Mouse (Mus musculus): ENCODE measurements around the gene Gm44502. TPM values are rescaled to one million over a fixed set of nuclear protein-coding genes. Genes with fewer than 3 reads are reported as not detected.
A peak's percentile ranks its signal among the peaks of the same experiment; 100 is the strongest.

The Gm44502 gene
- polyA plus RNA-seq, 1 experiment from 2014 or later, result 0.68 TPM

- H3K4me2 ChIP-seq, result no peak overlapping the region
- no peak overlapping the region for H3K9ac ChIP-seq
- no peaks in the 10 kb centered on the region for H3K36me3 ChIP-seq
- no peak overlapping the region for H3K27ac ChIP-seq (ENCODE audit: poor library complexity, severe bottlenecking)
- 0 out of 2 replicates have a peak, but pooled peaks cover 2% of the 10 kb centered on the region for H3K9me3 ChIP-seq (replicated peaks)
- ATAC-seq (ENCODE audit: insufficient number of reproducible peaks, low FRiP score), result no peak
- no peak overlapping the region for H3K4me3 ChIP-seq
- 55% methylated on average over 1 of the region's 1 CpGs for WGBS
- H3K4me1 ChIP-seq (replicated peaks), result no peaks in the 10 kb centered on the region
- H3K27me3 ChIP-seq (replicated peaks), result no peaks in the 10 kb centered on the region
Measured at GRCm38 (mm10) chr15:89399716-89400115, 29.8 kb downstream of the Gm44502 start.

- Histone ChIP-seq H3K9ac (no peak overlapping the region), H3K27ac (ENCODE audit: poor library complexity, severe bottlenecking) (no peak overlapping the region), H3K27me3 (replicated peaks) (no peaks in the 10 kb centered on the region), H3K4me3 (no peak overlapping the region), H3K4me1 (replicated peaks) (no peaks in the 10 kb centered on the region), H3K36me3 (no peaks in the 10 kb centered on the region), H3K4me2 (no peak overlapping the region), H3K9me3 (replicated peaks) (no peaks in the 10 kb centered on the region)
- 85% methylated on average over 2 of the region's 2 CpGs for WGBS
- ATAC-seq (ENCODE audit: insufficient number of reproducible peaks, low FRiP score), result no peak
Measured at GRCm38 (mm10) chr15:89398146-89398545, 31.4 kb downstream of the Gm44502 start.

GRCm38 (mm10) chr15:89396883-89397282 is 32.6 kb downstream of the Gm44502 start:
- no peak overlapping the region for H3K4me2 ChIP-seq
- ATAC-seq (ENCODE audit: insufficient number of reproducible peaks, low FRiP score), result no peak
- WGBS, result 83% methylated on average over 4 of the region's 4 CpGs
- no peaks in the 10 kb centered on the region for H3K4me1 ChIP-seq (replicated peaks)
- no peak overlapping the region for H3K4me3 ChIP-seq
- H3K9me3 ChIP-seq (replicated peaks), result no peaks in the 10 kb centered on the region
- no peaks in the 10 kb centered on the region for H3K27me3 ChIP-seq (replicated peaks)
- H3K9ac ChIP-seq, result no peak overlapping the region
- no peaks in the 10 kb centered on the region for H3K36me3 ChIP-seq
- H3K27ac ChIP-seq (ENCODE audit: poor library complexity, severe bottlenecking), result no peak overlapping the region

DNA sequence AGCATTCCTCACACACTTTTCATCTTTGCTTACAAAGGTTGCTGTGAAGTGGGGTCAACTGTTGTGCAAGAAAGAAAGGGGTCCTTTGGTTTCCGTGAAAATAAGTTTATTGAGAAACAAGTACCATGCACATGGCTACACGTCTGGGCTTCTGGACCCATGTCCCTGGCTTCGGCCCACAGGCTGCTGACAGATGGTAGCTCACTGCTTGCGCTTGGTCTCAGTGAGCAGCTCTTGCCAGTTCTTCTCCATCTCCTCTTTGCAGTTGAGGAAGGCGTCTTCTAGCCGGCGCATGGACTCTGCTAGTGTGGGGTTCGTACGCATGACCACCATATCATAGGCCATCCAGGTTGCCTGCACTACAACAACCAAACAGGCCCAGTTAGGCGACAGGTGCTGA is 39.4 kb downstream of the Gm44502 start:
- ATAC-seq (ENCODE audit: insufficient number of reproducible peaks, low FRiP score), result no peak
- Histone ChIP-seq H3K4me3 (no peak overlapping the region), H3K9ac (no peak overlapping the region), H3K9me3 (replicated peaks) (no peaks in the 10 kb centered on the region), H3K36me3 (no peaks in the 10 kb centered on the region), H3K4me2 (no peak overlapping the region), H3K4me1 (replicated peaks) (no peaks in the 10 kb centered on the region), H3K27ac (ENCODE audit: poor library complexity, severe bottlenecking) (no peak overlapping the region), H3K27me3 (replicated peaks) (peaks cover 36% of the 10 kb centered on the region)
- 89% methylated on average over 10 of the region's 10 CpGs for WGBS

- Histone ChIP-seq H3K27ac (ENCODE audit: poor library complexity, severe bottlenecking) (no peak overlapping the region), H3K4me3 (no peak overlapping the region), H3K4me2 (no peak overlapping the region), H3K36me3 (no peaks in the 10 kb centered on the region), H3K4me1 (replicated peaks) (no peaks in the 10 kb centered on the region), H3K9ac (no peak overlapping the region), H3K9me3 (replicated peaks) (no peaks in the 10 kb centered on the region), H3K27me3 (replicated peaks) (peaks cover 52% of the 10 kb centered on the region)
- ATAC-seq (ENCODE audit: insufficient number of reproducible peaks, low FRiP score), result no peak
- 36% methylated on average over 12 of the region's 12 CpGs for WGBS
Measured at GRCm38 (mm10) chr15:89387127-89387526, 42.4 kb downstream of the Gm44502 start.

DNA sequence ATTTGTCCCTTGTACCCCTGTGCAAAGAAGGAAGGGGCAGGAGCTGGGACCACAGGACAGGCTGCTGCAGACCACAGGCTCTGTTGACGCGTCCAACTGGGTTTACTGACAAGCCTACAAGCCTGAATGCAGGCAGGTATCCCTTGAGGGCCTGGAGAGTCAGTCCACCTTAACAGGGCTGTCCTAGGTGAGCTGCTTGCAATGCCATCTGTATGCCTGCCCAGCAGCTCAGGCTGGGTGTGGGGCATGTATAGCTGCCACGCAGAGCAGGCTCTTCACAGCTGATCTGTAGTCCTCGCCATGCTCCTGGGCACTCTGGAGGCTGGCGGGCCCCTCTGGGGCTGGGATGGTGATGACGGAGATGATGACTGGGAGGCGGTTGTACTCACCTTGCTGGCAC is 44.9 kb downstream of the Gm44502 start, which contains the start of gene Klhdc7b:
Klhdc7b (plus strand) TSS at position 301 of the 400 bp plus-strand sequence.
- no peak for ATAC-seq (ENCODE audit: insufficient number of reproducible peaks, low FRiP score)
- Histone ChIP-seq H3K4me1 (replicated peaks) (peaks cover under 1% of the 10 kb centered on the region; the same call in 1 of the 2 replicates), H3K9ac (no peak within 1 kb of the TSS), H3K4me3 (no peak within 1 kb of the TSS), H3K36me3 (no peaks in the 10 kb centered on the region), H3K27me3 (replicated peaks) (peaks cover 59% of the 10 kb centered on the region), H3K4me2 (no peak within 1 kb of the TSS), H3K9me3 (replicated peaks) (no peaks in the 10 kb centered on the region), H3K27ac (ENCODE audit: poor library complexity, severe bottlenecking) (no peak within 1 kb of the TSS)
- WGBS, result 78% methylated on average over 7 of the region's 7 CpGs

DNA sequence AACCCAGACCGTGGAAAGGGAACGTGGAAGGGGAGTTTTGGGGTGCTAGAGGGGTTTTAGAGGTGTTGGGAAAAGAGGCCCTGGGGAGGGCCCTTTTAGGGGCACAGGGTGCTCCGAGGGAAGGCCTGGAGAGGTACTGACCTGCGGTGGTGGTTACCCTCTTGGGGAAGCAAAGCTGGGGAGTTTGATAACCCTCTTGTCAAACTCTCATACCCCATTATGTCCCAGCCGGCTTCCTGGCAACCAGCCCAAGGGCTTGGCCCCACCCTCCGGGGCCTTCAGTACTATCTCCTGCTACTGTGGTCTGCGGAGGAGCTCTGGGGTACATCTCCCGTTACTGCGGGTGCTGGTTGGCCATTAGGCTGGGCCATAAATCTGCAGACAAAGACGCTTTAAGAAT is 50.1 kb downstream of the Gm44502 start:
- Histone ChIP-seq H3K36me3 (no peaks in the 10 kb centered on the region), H3K9me3 (replicated peaks) (no peaks in the 10 kb centered on the region), H3K4me1 (replicated peaks) (peaks cover 26% of the 10 kb centered on the region), H3K9ac (0 out of 2 replicates have a peak overlapping the region, but pooled peaks have one; percentile 45), H3K4me2 (peak overlapping the region; percentile 92), H3K27ac (ENCODE audit: poor library complexity, severe bottlenecking) (no peak overlapping the region), H3K27me3 (replicated peaks) (peaks cover 54% of the 10 kb centered on the region), H3K4me3 (peak overlapping the region; percentile 53)
- ATAC-seq (ENCODE audit: insufficient number of reproducible peaks, low FRiP score), result 0 out of 2 replicates have a peak, but pooled peaks have one; percentile 12
- 13% methylated on average over 10 of the region's 10 CpGs for WGBS

GRCm38 (mm10) chr15:89378831-89379401 is 50.6 kb downstream of the Gm44502 start, which contains the start of gene Odf3b:
TSS of gene Odf3b (minus strand) at chr15:89379282.
- ATAC-seq (ENCODE audit: insufficient number of reproducible peaks, low FRiP score), result 0 out of 2 replicates have a peak, but pooled peaks have one; percentile 1
- no peaks in the 10 kb centered on the region for H3K9me3 ChIP-seq (replicated peaks)
- H3K4me2 ChIP-seq, result peak within 1 kb of the TSS; percentile 92
- H3K36me3 ChIP-seq, result no peaks in the 10 kb centered on the region
- no peak within 1 kb of the TSS for H3K27ac ChIP-seq (ENCODE audit: poor library complexity, severe bottlenecking)
- H3K27me3 ChIP-seq (replicated peaks), result peaks cover 50% of the 10 kb centered on the region
- H3K4me1 ChIP-seq (replicated peaks), result peaks cover 30% of the 10 kb centered on the region
- peak within 1 kb of the TSS; percentile 45 for H3K9ac ChIP-seq
- peak within 1 kb of the TSS; percentile 53 for H3K4me3 ChIP-seq
- WGBS, result under 1% methylated on average over 33 of the region's 33 CpGs

DNA sequence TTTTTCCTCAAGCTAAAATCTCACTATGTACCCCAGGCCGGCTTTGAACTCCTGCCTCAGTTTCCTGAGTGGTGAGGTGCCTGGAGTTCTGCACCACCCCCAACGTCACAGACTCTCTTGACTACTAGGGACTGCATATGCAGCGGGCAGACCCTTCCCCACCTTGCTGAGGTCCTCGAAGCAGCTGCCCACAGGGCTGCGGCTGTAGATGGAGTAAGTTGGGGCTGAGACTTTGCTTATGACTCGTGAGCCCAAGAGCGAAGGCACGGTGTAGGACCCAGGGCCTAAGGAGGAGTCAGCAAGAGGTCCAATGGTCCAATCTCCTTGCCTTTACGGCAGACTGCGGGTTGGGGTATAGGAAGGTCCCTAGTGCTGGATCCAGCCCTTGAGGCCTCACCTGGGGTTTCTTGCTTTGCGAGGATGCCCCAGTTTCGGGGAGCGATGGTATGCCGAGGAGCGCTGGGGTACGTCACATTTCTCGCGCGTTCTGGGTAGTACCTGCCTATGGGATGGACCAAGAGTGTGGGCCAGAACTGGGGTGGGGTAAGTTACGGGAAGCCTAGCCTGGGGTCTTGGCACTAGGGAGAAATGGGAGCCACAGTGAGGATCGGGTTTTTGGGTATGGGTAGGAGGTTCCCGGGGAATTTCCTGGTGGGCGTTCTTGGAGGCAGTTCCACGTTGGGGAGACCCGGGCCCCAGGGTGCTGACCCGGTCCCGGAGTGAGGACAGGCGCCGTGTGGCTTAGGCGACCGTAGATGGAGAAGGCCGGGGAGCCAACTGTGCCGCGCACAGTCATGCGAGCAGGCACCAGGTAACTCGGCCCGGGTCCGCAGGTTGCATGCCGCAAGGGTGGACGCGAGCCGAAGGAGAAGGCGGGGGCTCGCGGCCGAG is 51.3 kb downstream of the Gm44502 start:
- Histone ChIP-seq H3K4me1 (replicated peaks) (peaks cover 31% of the 10 kb centered on the region), H3K4me2 (peak overlapping the region; percentile 92), H3K4me3 (peak overlapping the region; percentile 53), H3K27ac (ENCODE audit: poor library complexity, severe bottlenecking) (no peak overlapping the region), H3K27me3 (replicated peaks) (peaks cover 45% of the 10 kb centered on the region), H3K9me3 (replicated peaks) (no peaks in the 10 kb centered on the region), H3K36me3 (no peaks in the 10 kb centered on the region), H3K9ac (peak overlapping the region; percentile 45)
- no peak for ATAC-seq (ENCODE audit: insufficient number of reproducible peaks, low FRiP score)
- 10% methylated on average over 46 of the region's 46 CpGs for WGBS

DNA sequence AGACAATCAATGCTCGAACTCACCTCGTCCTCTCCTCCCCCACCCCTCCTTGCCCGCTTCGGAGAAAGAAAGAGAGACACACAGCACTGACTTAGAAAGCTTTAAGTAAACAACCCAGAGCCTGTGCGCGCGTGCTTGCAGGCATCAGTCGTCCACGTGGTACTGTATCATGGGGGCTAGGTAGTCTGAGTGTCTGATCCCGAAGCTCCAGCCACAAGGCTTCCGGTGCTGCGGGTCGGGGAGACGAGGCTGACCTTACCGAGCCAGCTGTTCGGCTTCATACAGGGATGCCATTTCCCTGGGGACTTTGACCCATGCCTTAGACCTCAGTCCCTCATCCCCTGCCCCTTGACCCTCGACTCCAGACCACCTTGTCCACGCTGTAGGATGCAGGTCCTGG is 52.1 kb downstream of the Gm44502 start:
- Histone ChIP-seq H3K9ac (no peak overlapping the region), H3K4me3 (no peak overlapping the region), H3K36me3 (peaks cover 2% of the 10 kb centered on the region; the same call in 1 of the 2 replicates), H3K4me1 (replicated peaks) (peaks cover 38% of the 10 kb centered on the region), H3K27me3 (replicated peaks) (peaks cover 45% of the 10 kb centered on the region), H3K27ac (ENCODE audit: poor library complexity, severe bottlenecking) (no peak overlapping the region), H3K9me3 (replicated peaks) (no peaks in the 10 kb centered on the region), H3K4me2 (peak overlapping the region; percentile 28)
- no peak for ATAC-seq (ENCODE audit: insufficient number of reproducible peaks, low FRiP score)
- whole genome bisulfite sequencing, result 7% methylated on average over 18 of the region's 18 CpGs

DNA sequence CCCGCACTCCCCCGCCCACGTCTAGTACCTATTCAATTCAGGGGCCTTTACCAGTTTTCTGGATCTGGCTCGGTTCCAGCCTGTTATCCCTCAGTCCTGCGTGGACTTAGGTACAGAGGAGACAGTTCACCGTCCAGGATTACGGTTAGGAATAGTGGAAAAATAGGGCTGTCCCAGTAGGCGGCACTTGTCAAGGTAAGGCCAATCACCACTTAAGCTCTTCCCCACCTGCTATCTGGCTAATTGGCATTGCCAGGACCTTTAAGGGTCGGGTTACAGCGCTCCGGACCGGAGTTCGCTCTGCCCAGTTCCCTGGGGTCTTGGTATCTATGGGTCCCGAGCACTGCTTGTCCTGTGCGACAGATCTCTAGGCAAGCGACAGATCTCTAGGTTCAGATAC is 52.5 kb downstream of the Gm44502 start, which contains the start of gene Tymp:
Tymp (minus strand) TSS at position 83 of the 400 bp plus-strand sequence.
- Histone ChIP-seq H3K27ac (ENCODE audit: poor library complexity, severe bottlenecking) (no peak within 1 kb of the TSS), H3K9ac (no peak within 1 kb of the TSS), H3K27me3 (replicated peaks) (peaks cover 45% of the 10 kb centered on the region), H3K9me3 (replicated peaks) (no peaks in the 10 kb centered on the region), H3K4me2 (peak within 1 kb of the TSS; percentile 28), H3K4me1 (replicated peaks) (peaks cover 38% of the 10 kb centered on the region), H3K4me3 (no peak within 1 kb of the TSS), H3K36me3 (peaks cover 6% of the 10 kb centered on the region)
- 21% methylated on average over 16 of the region's 16 CpGs for WGBS
- no peak for ATAC-seq (ENCODE audit: insufficient number of reproducible peaks, low FRiP score)

All from heart, embryonic 12.5 days (tissue).